Mouse (Mus musculus) WW6 (cell line): Measurements from ENCODE around the gene Samd3.

Source experiments
- DNase-seq: peaks from one replicate; pipeline ENCODE4 v3.0.0-alpha.2; 2013; ENCODE audit warnings: low read depth, low spot score

Samd3 gene

GRCm38 (mm10) chr10:26302336-26302735 is 72.8 kb downstream of the Samd3 start:
- DNase-seq: no peak

- DNase-seq: no peak
Measured at GRCm38 (mm10) chr10:26303485-26303884, 74.0 kb downstream of the Samd3 start.

DNA sequence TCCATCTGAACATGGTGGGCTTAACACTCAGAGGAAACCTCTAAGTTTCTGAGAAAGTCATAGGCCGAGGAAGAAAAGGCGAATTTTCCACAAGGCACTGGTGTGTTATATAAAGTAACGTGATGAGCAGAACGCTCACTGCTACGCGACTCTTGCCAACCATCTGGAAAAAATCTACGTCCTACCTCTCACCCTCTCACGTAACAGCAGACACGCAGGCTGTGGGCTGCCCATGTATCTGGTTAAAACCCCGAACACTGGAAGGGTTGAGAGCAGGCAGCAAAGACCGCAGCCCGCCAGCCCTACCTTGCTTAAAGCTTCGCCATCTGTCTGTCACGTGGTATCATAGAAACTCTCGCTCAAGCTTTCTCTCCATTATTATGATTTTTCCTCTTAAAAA is 84.8 kb downstream of the Samd3 start:
- DNase-seq: no peak

GRCm38 (mm10) chr10:26320679-26321078 is 91.2 kb downstream of the Samd3 start:
- no peak for DNase-seq
